Mouse (Mus musculus) kidney, embryonic 15.5 days (tissue): ENCODE data around the gene Kctd18. TPM values are rescaled to one million over a fixed set of nuclear protein-coding genes. Genes with fewer than 3 reads are reported as not detected.

Experiments
- ATAC-seq: fragments of 200-750 bp; cut with Nextera tagmentation; replicated peaks from 2 replicates; pipeline ENCODE4 v1.8.0; 2017; ENCODE audit warnings: moderate TSS enrichment; ENCODE audit not compliant: low FRiP score
- H3K27ac ChIP-seq: fragments of 300-500 bp; sonication (generic); 2 replicates; pipeline ENCODE4 v1.5.1; 2015; ENCODE audit warnings: mild to moderate bottlenecking, inconsistent platforms
- H3K27me3 ChIP-seq: fragments of 300-500 bp; sonication (generic); 2 replicates; pipeline ENCODE4 v1.6.1; 2015; ENCODE audit warnings: inconsistent platforms
- H3K36me3 ChIP-seq: fragments of 300-500 bp; sonication (generic); 2 replicates; pipeline ENCODE4 v1.6.1; 2015; ENCODE audit warnings: inconsistent platforms
- H3K4me1 ChIP-seq: fragments of 300-500 bp; sonication (generic); 2 replicates; pipeline ENCODE4 v1.6.1; 2015; ENCODE audit warnings: inconsistent platforms
- H3K4me2 ChIP-seq: fragments of 300-500 bp; sonication (generic); 2 replicates; pipeline ENCODE4 v1.6.1; 2015; ENCODE audit warnings: moderate library complexity, mild to moderate bottlenecking, inconsistent platforms
- H3K4me3 ChIP-seq: fragments of 300-500 bp; sonication (generic); replicated peaks from 2 replicates; pipeline ENCODE4 v1.5.1; 2015; ENCODE audit warnings: mild to moderate bottlenecking, inconsistent platforms
- H3K9ac ChIP-seq: fragments of 300-500 bp; sonication (generic); 2 replicates; pipeline ENCODE4 v1.6.1; 2015; ENCODE audit warnings: mild to moderate bottlenecking, inconsistent platforms
- H3K9me3 ChIP-seq: fragments of 300-500 bp; sonication (generic); replicated peaks from 2 replicates; pipeline ENCODE4 v1.6.1; 2016; ENCODE audit warnings: inconsistent platforms
- WGBS: fragments of 180-500 bp; shearing (Covaris S2); methylation state at CpG from one replicate; pipeline ENCODE4 v1.1.7; 2015; ENCODE audit warnings: mixed read lengths; 5-methylcytosine and 5-hydroxymethylcytosine counted together
- polyA plus RNA-seq: library from polyadenylated mRNA; unstranded; fragments of >200 nt; fragmentation: Nextera tagmentation; extraction: Ambion mirVana; gene quantifications from 2 replicates; pipeline ENCODE4 v1.2.1, GENCODE M21; 2015

Kctd18 gene
- polyA plus RNA-seq, 1 experiment from 2014 or later: 15.8 TPM

DNA sequence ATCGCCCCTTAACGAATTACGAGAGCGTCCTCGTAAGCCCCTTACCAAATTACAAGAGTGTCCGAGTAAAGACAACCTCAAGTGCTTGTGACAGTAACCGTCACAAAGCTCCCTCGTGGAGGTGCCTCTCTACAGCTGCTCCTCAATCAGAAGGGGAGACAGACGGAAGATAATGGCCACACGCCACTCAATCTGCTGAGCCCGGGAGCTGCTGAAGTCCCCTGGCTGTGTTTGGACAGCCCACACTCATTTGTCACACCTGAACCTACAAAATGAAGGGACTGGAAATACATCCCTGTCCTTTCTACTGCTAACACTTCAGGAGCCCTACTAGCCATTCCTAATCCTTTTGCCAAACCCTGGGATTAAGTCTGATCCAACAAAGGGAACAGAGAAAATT lies 77.0 kb downstream of the Kctd18 start:
- Histone ChIP-seq H3K9ac (no peak overlapping the region), H3K36me3 (peaks cover 28% of the 10 kb centered on the region), H3K27ac (no peak overlapping the region), H3K4me2 (no peak overlapping the region), H3K4me1 (peaks cover 17% of the 10 kb centered on the region), H3K4me3 (no peak overlapping the region), H3K27me3 (peaks cover 29% of the 10 kb centered on the region), H3K9me3 (no peaks in the 10 kb centered on the region)
- 53% methylated on average over 11 of the region's 11 CpGs for WGBS
- no peak for ATAC-seq

DNA sequence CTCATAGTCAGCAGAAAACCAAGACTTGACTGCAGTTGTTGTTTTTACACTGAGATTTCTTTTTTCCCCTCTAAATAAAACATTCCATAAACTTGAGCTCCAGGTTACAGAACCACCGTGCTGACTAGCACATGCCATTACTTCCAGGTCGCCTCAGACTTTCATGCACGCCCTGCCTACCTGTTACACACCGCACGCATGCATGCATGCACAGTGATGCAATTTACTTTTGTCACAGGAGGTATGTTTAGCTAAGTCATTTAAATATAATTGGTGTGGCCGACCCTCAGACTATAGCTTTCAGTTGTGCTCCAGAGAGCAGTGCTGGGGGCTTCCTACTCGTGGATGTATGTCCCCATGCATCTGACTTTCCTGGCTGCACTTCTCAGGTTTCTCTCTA lies 77.7 kb downstream of the Kctd18 start:
- Histone ChIP-seq H3K9ac (no peak overlapping the region), H3K27ac (no peak overlapping the region), H3K4me3 (no peak overlapping the region), H3K27me3 (peaks cover 29% of the 10 kb centered on the region), H3K4me1 (peaks cover 17% of the 10 kb centered on the region), H3K36me3 (peaks cover 24% of the 10 kb centered on the region), H3K4me2 (0 out of 2 replicates have a peak overlapping the region, but pooled peaks have one; percentile 20), H3K9me3 (no peaks in the 10 kb centered on the region)
- no peak for ATAC-seq
- 46% methylated on average over 7 of the region's 7 CpGs for WGBS

DNA sequence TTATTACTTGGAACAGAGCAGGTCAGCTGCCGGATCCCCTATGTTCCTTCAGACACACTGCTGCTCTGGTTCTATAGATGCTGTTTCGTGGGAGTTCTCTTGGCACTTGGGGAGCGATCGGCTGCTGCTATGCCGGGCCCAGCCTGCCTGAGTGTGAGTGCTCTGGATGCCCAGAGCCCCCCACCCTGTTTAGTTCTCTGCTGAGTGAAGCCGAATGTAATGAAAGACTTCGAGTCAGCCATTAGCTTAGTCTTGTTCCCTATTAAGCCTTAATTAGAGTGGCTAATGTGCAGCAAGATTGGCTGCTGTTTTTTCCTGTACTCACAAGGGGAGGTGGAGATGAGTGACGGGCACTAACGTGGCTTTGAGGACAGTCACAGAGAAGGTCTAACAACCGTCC lies 78.1 kb downstream of the Kctd18 start:
- Histone ChIP-seq H3K9ac (no peak overlapping the region), H3K36me3 (peaks cover 22% of the 10 kb centered on the region), H3K27me3 (peaks cover 29% of the 10 kb centered on the region), H3K4me3 (no peak overlapping the region), H3K27ac (no peak overlapping the region), H3K9me3 (no peaks in the 10 kb centered on the region), H3K4me1 (peaks cover 17% of the 10 kb centered on the region), H3K4me2 (peak overlapping the region; percentile 20; the same call in 1 of the 2 replicates)
- ATAC-seq: peak; percentile 67
- 24% methylated on average over 10 of the region's 10 CpGs for WGBS

DNA sequence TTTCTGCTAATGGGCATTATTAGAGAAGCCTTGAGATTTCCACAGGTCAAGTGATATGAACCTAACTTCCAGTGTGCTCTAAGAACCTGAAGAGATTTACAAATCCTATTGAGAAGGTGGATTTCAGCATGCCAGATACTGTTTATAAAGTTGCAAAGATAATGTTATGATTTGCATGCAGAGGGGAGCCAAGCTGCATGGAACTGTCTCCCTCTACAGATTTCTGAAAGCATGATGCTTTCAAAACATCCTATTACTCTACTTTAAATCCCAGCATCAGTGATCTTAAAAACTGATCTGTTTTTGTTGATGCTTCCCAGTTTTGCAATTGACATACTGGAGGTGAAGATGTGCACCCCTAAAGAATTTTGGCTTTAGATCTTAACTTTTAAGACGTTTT lies 84.5 kb downstream of the Kctd18 start:
- no peak overlapping the region for H3K4me3 ChIP-seq
- H3K9ac ChIP-seq: no peak overlapping the region
- WGBS: 49% methylated on average over 1 of the region's 1 CpGs
- no peak overlapping the region for H3K4me2 ChIP-seq
- no peak for ATAC-seq
- H3K9me3 ChIP-seq: no peaks in the 10 kb centered on the region
- 0 out of 2 replicates have a peak, but pooled peaks cover 10% of the 10 kb centered on the region for H3K27me3 ChIP-seq
- H3K4me1 ChIP-seq: 0 out of 2 replicates have a peak, but pooled peaks cover 4% of the 10 kb centered on the region
- H3K36me3 ChIP-seq: peaks cover 3% of the 10 kb centered on the region; the same call in 1 of the 2 replicates
- H3K27ac ChIP-seq: no peak overlapping the region

DNA sequence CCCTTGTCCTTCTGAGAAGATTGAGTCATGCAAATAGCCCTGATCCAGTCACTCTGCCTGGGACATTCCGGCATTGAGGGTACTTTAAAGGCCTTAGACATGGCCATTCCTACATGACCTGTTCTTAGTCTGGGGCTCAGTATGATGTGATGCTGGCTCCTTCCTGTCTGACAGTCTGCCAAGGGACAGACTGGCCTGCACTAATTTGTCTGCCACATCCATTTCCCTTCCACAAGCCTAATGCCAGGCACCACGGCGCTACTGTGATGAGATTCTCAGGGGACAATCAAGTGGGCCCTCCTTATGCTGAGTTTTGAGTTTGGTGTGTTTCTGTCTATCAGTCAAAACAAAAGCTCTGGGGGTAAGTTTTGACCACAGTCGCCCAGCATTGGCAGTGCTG lies 100.2 kb downstream of the Kctd18 start:
- H3K27ac ChIP-seq: no peak overlapping the region
- H3K9me3 ChIP-seq: no peaks in the 10 kb centered on the region
- no peak overlapping the region for H3K4me3 ChIP-seq
- H3K9ac ChIP-seq: no peak overlapping the region
- WGBS: 88% methylated on average over 4 of the region's 4 CpGs
- no peaks in the 10 kb centered on the region for H3K4me1 ChIP-seq
- H3K36me3 ChIP-seq: no peaks in the 10 kb centered on the region
- no peak for ATAC-seq
- H3K27me3 ChIP-seq: no peaks in the 10 kb centered on the region
- H3K4me2 ChIP-seq: no peak overlapping the region

DNA sequence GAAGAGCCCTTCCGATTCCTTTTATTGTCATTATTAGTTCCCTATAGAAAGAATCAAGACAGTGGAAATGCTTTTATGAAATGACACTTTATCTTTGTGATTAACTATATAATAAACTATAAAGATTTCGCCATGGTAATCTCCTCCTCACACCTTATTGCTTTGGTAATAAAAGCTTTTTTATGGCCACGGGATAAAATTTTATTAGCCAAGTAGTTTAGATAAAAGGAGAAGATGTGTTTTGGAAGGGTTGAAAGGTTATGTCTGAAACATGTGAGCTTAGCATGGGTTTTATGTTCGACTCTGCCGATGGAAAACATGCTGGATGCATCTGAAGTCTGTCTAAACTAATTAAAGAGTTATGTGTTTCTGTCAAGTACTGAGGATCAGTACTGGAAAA lies 101.4 kb downstream of the Kctd18 start:
- Histone ChIP-seq H3K4me3 (no peak overlapping the region), H3K9me3 (no peaks in the 10 kb centered on the region), H3K36me3 (no peaks in the 10 kb centered on the region), H3K27ac (no peak overlapping the region), H3K9ac (no peak overlapping the region), H3K4me2 (no peak overlapping the region), H3K4me1 (no peaks in the 10 kb centered on the region), H3K27me3 (no peaks in the 10 kb centered on the region)
- WGBS: 45% methylated on average over 5 of the region's 5 CpGs
- ATAC-seq: no peak

DNA sequence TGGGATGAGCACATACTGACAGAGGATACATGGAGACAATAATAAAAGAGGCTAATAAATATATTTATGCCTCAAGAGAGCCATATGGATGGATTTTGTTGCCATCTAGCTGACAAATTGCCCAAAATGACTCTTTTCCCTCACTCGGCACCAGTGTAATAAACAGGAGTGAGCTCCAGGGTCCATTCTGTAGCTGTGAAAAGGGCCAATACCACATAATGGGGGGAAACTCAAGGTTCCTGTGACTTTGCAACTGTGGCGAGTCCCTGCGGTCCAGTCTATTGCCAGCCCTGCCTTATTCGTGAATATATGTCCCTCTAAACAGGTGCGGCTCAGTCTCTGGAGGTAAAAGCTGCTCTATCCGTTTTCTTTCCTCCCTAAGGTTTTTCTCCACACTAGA lies 107.2 kb downstream of the Kctd18 start:
- Histone ChIP-seq H3K4me2 (no peak overlapping the region), H3K4me3 (no peak overlapping the region), H3K36me3 (peaks cover 11% of the 10 kb centered on the region; the same call in 1 of the 2 replicates), H3K4me1 (peaks cover 10% of the 10 kb centered on the region), H3K9me3 (no peaks in the 10 kb centered on the region), H3K27me3 (no peaks in the 10 kb centered on the region), H3K27ac (no peak overlapping the region), H3K9ac (no peak overlapping the region)
- no peak for ATAC-seq
- WGBS: 87% methylated on average over 6 of the region's 6 CpGs

DNA sequence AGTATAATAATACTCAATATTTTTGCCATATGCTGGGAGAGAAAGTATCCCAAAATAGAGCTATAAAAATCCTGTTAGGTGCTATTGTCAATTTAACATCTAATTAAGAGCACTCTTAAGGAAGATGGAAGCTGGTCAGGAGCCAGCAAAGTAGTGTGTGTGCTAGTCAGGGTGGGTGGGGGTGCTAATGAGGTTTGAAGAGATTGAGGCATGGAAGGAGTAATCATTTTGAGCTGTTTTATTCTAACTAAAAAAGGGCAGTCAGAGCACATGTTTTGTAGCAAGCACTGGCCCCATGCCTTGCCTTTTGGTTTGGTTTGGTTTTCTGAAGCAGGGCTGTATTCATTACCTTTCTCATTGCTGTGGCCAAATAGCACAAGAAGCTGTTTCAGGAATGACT lies 112.4 kb downstream of the Kctd18 start:
- Histone ChIP-seq H3K4me1 (peaks cover 13% of the 10 kb centered on the region), H3K36me3 (peaks cover 30% of the 10 kb centered on the region), H3K4me3 (no peak overlapping the region), H3K27ac (peak overlapping the region; percentile 61), H3K27me3 (no peaks in the 10 kb centered on the region), H3K9me3 (no peaks in the 10 kb centered on the region), H3K9ac (no peak overlapping the region), H3K4me2 (no peak overlapping the region)
- ATAC-seq: 0 out of 2 replicates have a peak, but pooled peaks have one; percentile 54

DNA sequence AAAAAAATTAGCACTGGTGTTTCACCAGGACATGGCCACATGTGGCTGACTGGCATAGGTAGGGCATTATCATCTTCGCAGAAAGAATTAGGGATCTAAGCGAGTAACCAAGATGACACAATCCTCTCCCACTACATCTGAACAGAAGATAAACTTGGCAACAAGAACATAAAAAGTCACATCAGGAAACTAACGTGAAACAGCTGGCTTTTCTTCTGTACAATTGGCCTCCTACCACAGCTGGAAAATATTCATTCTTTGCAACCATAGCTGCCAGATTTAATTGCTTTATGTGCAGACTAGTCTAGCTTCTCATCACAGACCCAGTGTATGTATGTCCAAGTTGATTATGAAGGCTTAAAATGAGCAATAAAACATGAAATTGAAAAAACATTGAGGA lies 112.8 kb downstream of the Kctd18 start:
- no peak overlapping the region for H3K9ac ChIP-seq
- H3K4me3 ChIP-seq: no peak overlapping the region
- H3K9me3 ChIP-seq: no peaks in the 10 kb centered on the region
- peaks cover 30% of the 10 kb centered on the region for H3K36me3 ChIP-seq
- peak; percentile 78; the same call in 1 of the 2 replicates for ATAC-seq
- peak overlapping the region; percentile 33 for H3K27ac ChIP-seq
- WGBS: 51% methylated on average over 3 of the region's 3 CpGs
- H3K4me1 ChIP-seq: peaks cover 13% of the 10 kb centered on the region
- no peak overlapping the region for H3K4me2 ChIP-seq
- no peaks in the 10 kb centered on the region for H3K27me3 ChIP-seq

Other genes with a start within 250 kb of the Kctd18 start
- 62.3 and 63.8 TPM in 2 replicates for gene Spats2l, start 244.8 kb downstream of the Kctd18 start, polyA plus RNA-seq
- gene Sgo2a, start 23.0 kb downstream of the Kctd18 start, polyA plus RNA-seq: 18.0 and 19.0 TPM in 2 replicates
- gene Aox1, start 11.0 kb upstream of the Kctd18 start, polyA plus RNA-seq: 0.30 and 0.32 TPM in 2 replicates
- gene Aox3, start 94.2 kb upstream of the Kctd18 start, polyA plus RNA-seq: 4.4 and 5.2 TPM in 2 replicates
- gene Aox4, start 191.4 kb upstream of the Kctd18 start, polyA plus RNA-seq: 0.05 and 0.60 TPM in 2 replicates